Mouse (Mus musculus) brain, embryonic 14.5 days (tissue): ENCODE results near the gene Bcr.

ENCODE experiments used
- CTCF ChIP-seq: fragments of 200-500 bp; IDR thresholded peaks from 2 replicates; pipeline ENCODE4 v1.5.1; 2012; ENCODE audit warnings: inconsistent platforms, mild to moderate bottlenecking, moderate library complexity, borderline replicate concordance; ENCODE audit not compliant: insufficient read depth, insufficient read length; ENCODE audit errors: extremely low read depth
- POLR2A ChIP-seq: fragments of 200-500 bp; IDR thresholded peaks from 2 replicates; pipeline ENCODE4 v1.6.1; 2012; ENCODE audit warnings: mild to moderate bottlenecking, inconsistent platforms, borderline replicate concordance; ENCODE audit not compliant: poor library complexity, insufficient read depth, insufficient read length, severe bottlenecking; ENCODE audit errors: extremely low read depth

DNA sequence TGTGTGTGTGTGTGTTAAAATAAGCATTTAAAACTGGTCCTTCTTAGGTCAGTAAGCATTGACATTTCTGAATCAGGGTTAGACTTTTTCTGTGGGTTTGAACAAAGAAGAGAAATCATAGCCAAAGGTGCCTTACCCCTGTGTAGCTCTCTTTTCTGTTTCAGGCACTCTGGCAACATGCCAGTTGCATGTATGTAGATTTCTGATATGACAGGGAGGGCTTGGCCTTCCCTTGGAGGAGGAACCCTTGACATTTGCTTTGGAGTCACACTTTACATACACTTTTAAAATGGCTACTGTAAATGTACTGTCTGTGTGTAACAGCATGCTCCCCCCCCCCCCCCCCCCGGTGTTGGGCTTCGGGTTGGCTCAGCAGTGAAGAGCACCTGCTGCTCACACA, 164.2 kb downstream of the Bcr start:
- TF ChIP-seq CTCF = no peak
- no peak for TF ChIP-seq POLR2A
